8 mouse cellular contexts compared by ENCODE assay signal in the genomic region with DNA sequence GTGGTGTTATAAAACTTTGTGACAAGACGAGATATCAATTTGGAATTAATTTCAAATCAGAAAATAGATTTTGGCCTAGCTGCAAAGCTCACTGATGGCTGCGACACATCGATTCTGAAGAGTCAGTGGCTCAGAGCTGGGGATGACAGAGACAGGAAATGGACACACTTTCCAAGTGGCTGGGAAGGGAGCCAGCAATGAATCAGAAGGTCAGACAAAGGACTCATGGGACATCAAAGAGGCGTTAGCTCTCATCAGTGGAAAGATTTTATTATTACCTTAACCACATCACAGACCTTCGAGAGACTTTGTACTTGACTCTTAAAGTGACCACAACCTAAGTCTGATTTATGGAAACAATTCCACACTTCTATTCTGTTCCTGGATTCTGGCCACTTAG.
DNase-seq lines count a peak whose midpoint lies in the region; ATAC-seq lines count a peak whose summit lies in the region.

No protein-coding gene starts in this region.

- H3K27ac ChIP-seq in midbrain, embryonic 14.5 days (replicated peaks; ENCODE audit: low read depth, low read length), result no peak overlapping the region
- no peak overlapping the region for H3K27ac ChIP-seq in midbrain, embryonic 11.5 days (ENCODE audit: low read depth, low read length)
- H3K27ac ChIP-seq in heart, embryonic 11.5 days (ENCODE audit: low read depth, low read length), result no peak overlapping the region
- no peak overlapping the region for H3K27ac ChIP-seq in intestine, embryonic 15.5 days
- no peak overlapping the region for H3K27ac ChIP-seq in forebrain, embryonic 16.5 days (ENCODE audit: low read length)

- DNase-seq in midbrain, embryonic 14.5 days, result peak; percentile 36
- DNase-seq in midbrain, embryonic 11.5 days (ENCODE audit: low spot score, missing footprints), result no peak
- peak; percentile 36 for DNase-seq in cerebellum, adult 11-12 months
- DNase-seq in lung, postnatal 10 days, result peak; percentile 65
- no peak for DNase-seq in spleen, postnatal 4 days (ENCODE audit: low spot score in 2 of 2)

- H3K36me3 ChIP-seq in midbrain, embryonic 14.5 days (ENCODE audit: control insufficient read depth, insufficient read depth, low read length), result no peaks in the 10 kb centered on the region
- no peaks in the 10 kb centered on the region for H3K36me3 ChIP-seq in midbrain, embryonic 11.5 days (ENCODE audit: control insufficient read depth, insufficient read depth, low read length)
- H3K36me3 ChIP-seq in heart, embryonic 11.5 days (ENCODE audit: control insufficient read depth, insufficient read depth, low read length), result no peaks in the 10 kb centered on the region
- no peaks in the 10 kb centered on the region for H3K36me3 ChIP-seq in intestine, embryonic 15.5 days
- H3K36me3 ChIP-seq in forebrain, embryonic 16.5 days (ENCODE audit: control insufficient read depth, insufficient read depth), result no peaks in the 10 kb centered on the region

- no peak overlapping the region for H3K4me3 ChIP-seq in midbrain, embryonic 14.5 days (replicated peaks; ENCODE audit: low read depth, low read length)
- no peak overlapping the region for H3K4me3 ChIP-seq in midbrain, embryonic 11.5 days (ENCODE audit: low read depth, low read length)
- no peak overlapping the region for H3K4me3 ChIP-seq in heart, embryonic 11.5 days (ENCODE audit: low read depth, low read length)
- no peak overlapping the region for H3K4me3 ChIP-seq in intestine, embryonic 15.5 days (replicated peaks)
- no peak overlapping the region for H3K4me3 ChIP-seq in forebrain, embryonic 16.5 days (replicated peaks; ENCODE audit: low read length)

- no peaks in the 10 kb centered on the region for H3K27me3 ChIP-seq in midbrain, embryonic 14.5 days (ENCODE audit: control insufficient read depth, insufficient read depth, low read length)
- H3K27me3 ChIP-seq in midbrain, embryonic 11.5 days (ENCODE audit: control insufficient read depth, insufficient read depth, low read length), result no peaks in the 10 kb centered on the region
- no peaks in the 10 kb centered on the region for H3K27me3 ChIP-seq in heart, embryonic 11.5 days (ENCODE audit: control insufficient read depth, insufficient read depth, low read length)
- no peaks in the 10 kb centered on the region for H3K27me3 ChIP-seq in intestine, embryonic 15.5 days (replicated peaks)
- no peaks in the 10 kb centered on the region for H3K27me3 ChIP-seq in forebrain, embryonic 16.5 days (replicated peaks; ENCODE audit: control insufficient read depth, insufficient read depth, low read length)

- H3K4me2 ChIP-seq in midbrain, embryonic 14.5 days (ENCODE audit: low read length), result no peak overlapping the region
- H3K4me2 ChIP-seq in midbrain, embryonic 11.5 days, result no peak overlapping the region
- H3K4me2 ChIP-seq in heart, embryonic 11.5 days, result no peak overlapping the region
- H3K4me2 ChIP-seq in intestine, embryonic 15.5 days (replicated peaks), result no peak overlapping the region
- H3K4me2 ChIP-seq in forebrain, embryonic 16.5 days (ENCODE audit: low read length), result no peak overlapping the region

- H3K9me3 ChIP-seq in midbrain, embryonic 14.5 days (ENCODE audit: control insufficient read depth, low read length), result no peaks in the 10 kb centered on the region
- H3K9me3 ChIP-seq in midbrain, embryonic 11.5 days (ENCODE audit: control insufficient read depth, low read length), result no peaks in the 10 kb centered on the region
- H3K9me3 ChIP-seq in heart, embryonic 11.5 days (replicated peaks; ENCODE audit: control insufficient read depth, low read length), result no peaks in the 10 kb centered on the region
- H3K9me3 ChIP-seq in intestine, embryonic 15.5 days, result no peaks in the 10 kb centered on the region
- no peaks in the 10 kb centered on the region for H3K9me3 ChIP-seq in forebrain, embryonic 16.5 days (ENCODE audit: control insufficient read depth, low read length)

- no peak for ATAC-seq in midbrain, embryonic 14.5 days (ENCODE audit: low FRiP score, low TSS enrichment)
- no peak for ATAC-seq in midbrain, embryonic 11.5 days (ENCODE audit: low FRiP score)
- peak; percentile 61 for ATAC-seq in heart, embryonic 11.5 days (replicated peaks; ENCODE audit: insufficient number of reproducible peaks, low FRiP score, low TSS enrichment)
- ATAC-seq in intestine, embryonic 15.5 days, result no peak
- no peak for ATAC-seq in forebrain, embryonic 16.5 days

- no peak overlapping the region for H3K9ac ChIP-seq in midbrain, embryonic 14.5 days (replicated peaks; ENCODE audit: low read length)
- H3K9ac ChIP-seq in midbrain, embryonic 11.5 days (ENCODE audit: low read length), result no peak overlapping the region
- no peak overlapping the region for H3K9ac ChIP-seq in heart, embryonic 11.5 days (ENCODE audit: low read depth, low read length)
- no peak overlapping the region for H3K9ac ChIP-seq in intestine, embryonic 15.5 days
- H3K9ac ChIP-seq in forebrain, embryonic 16.5 days (replicated peaks; ENCODE audit: low read depth, low read length), result no peak overlapping the region

- H3K4me1 ChIP-seq in midbrain, embryonic 14.5 days (ENCODE audit: control insufficient read depth, insufficient read depth, low read length), result no peaks in the 10 kb centered on the region
- H3K4me1 ChIP-seq in midbrain, embryonic 11.5 days (ENCODE audit: control insufficient read depth, insufficient read depth, low read length), result no peaks in the 10 kb centered on the region
- no peaks in the 10 kb centered on the region for H3K4me1 ChIP-seq in heart, embryonic 11.5 days (ENCODE audit: control insufficient read depth, insufficient read depth, low read length)
- H3K4me1 ChIP-seq in intestine, embryonic 15.5 days (replicated peaks), result no peaks in the 10 kb centered on the region
- peaks cover 2% of the 10 kb centered on the region; the same call in 1 of the 2 replicates for H3K4me1 ChIP-seq in forebrain, embryonic 16.5 days (replicated peaks; ENCODE audit: control insufficient read depth, insufficient read depth, low read length)

- 65% methylated on average over 5 of the region's 5 CpGs for WGBS in midbrain, embryonic 14.5 days
- WGBS in midbrain, embryonic 11.5 days, result 79% methylated on average over 5 of the region's 5 CpGs
- 34% methylated on average over 5 of the region's 5 CpGs for WGBS in heart, embryonic 11.5 days (ENCODE audit: insufficient replicate concordance)
- 33% methylated on average over 5 of the region's 5 CpGs for WGBS in intestine, embryonic 15.5 days
- WGBS in forebrain, embryonic 16.5 days, result 69% methylated on average over 5 of the region's 5 CpGs

Comparison
In these comparisons a context has a peak if more than half of its experiments do, and no peak if none do; other contexts are left out.
1. DNase-seq: peak in midbrain, embryonic 14.5 days (single experiment), cerebellum, adult 11-12 months (single experiment) and lung, postnatal 10 days (single experiment); none in midbrain, embryonic 11.5 days (single experiment) and spleen, postnatal 4 days (0 of 2).